Mouse (Mus musculus) adrenal gland, adult 18-20 months (tissue): ENCODE measurements around the gene Wdr19. TPM values are rescaled to one million over a fixed set of nuclear protein-coding genes. Genes with fewer than 3 reads are reported as not detected.
"Not testable (repeated sequence)": the region's sequence is repeated elsewhere in the genome, so short reads cannot be mapped to it uniquely, and the experiment has no call there.

Experiments used
- DNase-seq, 2 experiments: peaks; one replicate each; pipeline ENCODE4 v3.0.0; 2021 to 2022; ENCODE audit warnings: low spot score in 2 of 2
- total RNA-seq, 2 experiments: library from RNA; stranded (reverse); gene quantifications; 1 replicate in 1 of 2; 2 replicates in 1 of 2; pipeline ENCODE4 v1.2.3; 2021

The Wdr19 gene
- total RNA-seq, 2 experiments from 2014 or later, result 5.5 to 7.0 TPM

DNA sequence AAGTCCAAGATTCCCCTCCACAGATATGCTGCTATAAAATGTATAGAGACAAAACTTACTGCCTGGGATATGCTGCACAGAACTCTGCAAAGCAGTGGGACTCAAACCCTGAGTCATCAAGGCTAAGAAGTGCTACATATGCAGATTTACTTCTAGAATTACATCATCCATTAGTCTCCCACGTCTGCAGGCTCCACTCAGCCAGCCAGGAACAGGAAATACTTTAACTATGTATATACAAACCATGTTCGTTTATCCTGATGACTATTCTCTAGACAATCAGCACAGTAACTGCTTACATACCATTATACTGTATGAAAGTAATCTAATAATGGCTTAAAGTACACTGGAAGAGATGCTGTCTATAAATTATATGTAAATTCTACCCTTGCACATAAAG is 94.8 kb downstream of the Wdr19 start:
- DNase-seq, result no peak

DNA sequence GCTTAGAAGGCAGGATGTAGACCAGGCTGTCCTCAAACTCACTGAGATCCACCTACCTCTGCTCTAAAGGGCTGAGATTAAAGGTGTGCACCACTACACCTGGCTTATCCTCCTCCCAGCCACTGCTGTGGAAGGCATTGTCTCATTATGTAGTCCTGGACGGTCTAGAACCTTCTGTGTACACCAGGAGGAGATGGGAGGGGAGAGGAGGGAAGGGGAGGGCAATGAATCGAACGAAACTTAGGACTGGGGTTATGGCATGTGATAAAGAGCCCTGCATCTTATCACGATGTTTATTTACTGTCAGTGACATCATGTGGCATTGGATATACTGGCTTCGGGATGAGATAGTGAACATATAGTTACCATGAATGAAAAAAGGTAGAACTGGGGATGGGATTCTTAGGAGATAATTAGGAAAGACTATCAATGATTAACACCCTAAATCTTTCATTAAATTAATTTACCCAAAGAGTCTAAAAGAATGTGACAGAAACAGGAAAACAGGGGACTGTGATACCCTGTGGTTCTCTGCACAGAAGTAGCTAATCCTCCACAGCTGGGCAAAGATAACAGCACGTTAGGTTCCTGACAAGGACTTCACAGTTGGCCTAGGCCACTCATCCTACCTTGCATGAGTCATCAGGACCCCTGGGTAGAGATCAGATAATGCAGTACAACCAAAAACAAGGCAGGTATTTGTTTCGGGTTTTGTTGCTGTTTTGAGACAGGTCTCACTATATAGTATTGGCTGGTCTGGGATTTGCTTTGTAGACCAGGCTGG is 98.9 kb downstream of the Wdr19 start:
- DNase-seq, result no peak

DNA sequence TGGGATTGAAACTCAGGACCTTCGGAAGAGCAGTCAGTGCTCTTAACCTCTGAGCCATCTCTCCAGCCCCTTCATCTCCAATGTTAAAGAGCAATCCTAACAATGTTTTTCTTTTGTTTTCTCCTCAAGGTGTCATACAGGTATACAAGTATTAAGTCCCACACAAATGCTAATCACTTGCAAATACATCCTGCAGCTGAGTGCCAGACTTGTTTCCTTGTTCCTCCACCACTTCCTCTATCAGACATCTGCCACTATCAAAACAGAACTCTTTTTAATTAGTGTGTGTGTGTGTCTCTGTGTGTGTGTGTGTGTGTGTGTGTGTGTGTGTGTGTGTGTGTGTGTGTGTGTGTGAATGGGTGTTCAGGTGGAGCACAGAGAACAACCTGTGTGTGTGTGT is 100.1 kb downstream of the Wdr19 start:
- DNase-seq, result not testable (repeated sequence)

- no peak for DNase-seq
Measured at GRCm38 (mm10) chr5:65300121-65300520, 100.6 kb downstream of the Wdr19 start.

- DNase-seq, result no peak
Measured at GRCm38 (mm10) chr5:65305516-65305915, 106.0 kb downstream of the Wdr19 start.

DNA sequence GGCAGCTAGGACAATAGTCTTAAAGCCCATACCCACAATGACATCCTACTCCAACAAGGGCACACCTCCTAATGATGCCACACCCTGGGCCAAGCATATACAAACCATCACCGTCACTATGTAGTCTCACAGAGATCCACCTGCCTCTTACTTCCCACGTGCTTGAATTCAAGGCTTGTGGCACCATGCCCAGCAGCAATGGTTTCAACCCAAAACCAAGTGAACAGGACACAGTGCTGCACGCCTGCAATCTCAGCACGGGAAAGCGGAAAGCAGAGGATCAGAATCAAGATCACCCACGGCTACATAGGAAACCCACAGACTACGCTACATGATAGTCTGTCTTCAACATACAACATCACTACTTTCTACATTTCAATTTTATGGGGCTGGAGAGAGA is 108.7 kb downstream of the Wdr19 start:
- no peak for DNase-seq

DNA sequence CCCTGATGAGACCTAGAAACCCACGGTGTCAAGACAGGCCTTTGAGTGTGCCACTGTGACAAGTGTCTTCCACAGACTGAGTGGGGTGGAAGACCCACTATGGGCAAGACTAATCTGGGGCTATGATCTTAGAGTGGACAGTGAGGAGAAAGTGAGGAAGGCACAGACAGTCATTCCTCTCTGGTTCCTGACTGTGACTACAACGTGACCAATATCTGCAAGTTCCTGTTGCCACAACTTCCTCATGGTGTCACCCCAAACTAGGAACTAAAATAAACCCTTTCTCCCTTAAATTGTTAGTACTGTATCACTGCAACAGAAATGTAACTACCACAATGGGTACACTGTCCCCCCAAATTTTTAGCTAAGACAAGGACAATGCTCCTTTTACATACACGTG is 109.4 kb downstream of the Wdr19 start:
- DNase-seq, result no peak

Other genes starting within 250 kb of the Wdr19 start
- gene Tlr6, start 239.6 kb upstream of the Wdr19 start, total RNA-seq, result 1 to 10 TPM in 1 of 2 experiments, under 1 TPM in 1; 0.93 to 2.0 TPM
- gene Fam114a1, start 229.6 kb upstream of the Wdr19 start, total RNA-seq, result 10 to 100 TPM; 23.7 to 23.8 TPM
- under 1 TPM; 0.38 to 0.43 TPM for gene Tmem156, start 107.6 kb upstream of the Wdr19 start, total RNA-seq
- 10 to 100 TPM; 44.1 to 47.7 TPM for gene Klhl5, start 92.2 kb upstream of the Wdr19 start, total RNA-seq
- gene Rfc1, start 136.0 kb downstream of the Wdr19 start, total RNA-seq, result 10 to 100 TPM; 31.3 to 43.8 TPM
- gene Klb, start 148.6 kb downstream of the Wdr19 start, total RNA-seq, result 10 to 100 TPM in 1 of 2 experiments, 1 to 10 TPM in 1; 8.6 to 15.3 TPM
- gene Rpl9, start 191.7 kb downstream of the Wdr19 start, total RNA-seq, result 1,000 to 10,000 TPM; 1,034 to 1,559 TPM
- gene Lias, start 191.8 kb downstream of the Wdr19 start, total RNA-seq, result 10 to 100 TPM; 54.5 to 67.6 TPM
- gene Ugdh, start 236.3 kb downstream of the Wdr19 start, total RNA-seq, result 100 to 1,000 TPM in 1 of 2 experiments, 10 to 100 TPM in 1; 64.0 to 114 TPM